Mouse (Mus musculus) retina, embryonic 14.5 days (tissue): Measurements from ENCODE around the gene Gp1bb.
A peak's percentile ranks its signal among the peaks of the same experiment; 100 is the strongest.

Source experiments
- DNase-seq: peaks from one replicate; pipeline ENCODE4 v3.0.0-alpha.2; 2015; ENCODE audit warnings: low spot score

The Gp1bb gene

DNA sequence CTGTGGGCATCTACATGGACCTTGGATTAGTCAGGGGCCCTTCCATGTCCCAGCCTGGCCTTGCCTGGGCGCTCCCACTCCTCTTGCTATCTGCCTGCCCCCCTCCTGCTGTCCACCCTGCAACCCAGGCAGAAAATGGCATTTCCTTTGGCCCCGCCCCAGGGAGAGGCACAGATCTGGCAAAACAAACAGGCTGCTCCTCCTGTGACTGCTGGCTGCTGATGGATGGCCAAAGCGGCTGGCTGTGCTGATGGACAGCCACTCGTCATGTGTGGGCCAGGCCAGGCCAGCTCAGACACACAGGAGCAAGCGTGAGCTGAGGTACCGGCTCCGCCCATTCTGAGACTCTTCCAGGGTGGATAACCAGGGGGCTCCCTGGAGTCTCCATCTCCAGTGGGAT is 20.8 kb downstream of the Gp1bb start:
- no peak for DNase-seq

DNA sequence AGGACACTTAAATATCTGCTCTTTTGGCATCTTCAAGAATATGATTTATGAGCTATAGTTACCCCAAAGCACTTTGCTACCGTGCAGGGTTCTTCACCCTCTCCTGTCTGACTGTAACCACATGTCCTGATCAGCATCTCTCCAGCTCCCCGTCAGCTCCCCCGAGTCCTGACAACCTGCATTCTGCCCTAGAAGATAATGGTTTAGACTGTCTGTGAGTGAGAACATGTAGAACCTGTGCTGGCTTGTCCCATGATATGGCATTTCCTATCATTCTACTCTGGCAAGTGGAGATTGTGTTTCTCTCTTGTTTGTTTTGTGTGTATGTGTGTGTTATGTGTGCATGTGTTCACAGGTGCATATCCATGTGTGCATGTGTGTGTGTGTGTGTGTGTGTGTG is 24.2 kb downstream of the Gp1bb start:
- DNase-seq: no peak

DNA sequence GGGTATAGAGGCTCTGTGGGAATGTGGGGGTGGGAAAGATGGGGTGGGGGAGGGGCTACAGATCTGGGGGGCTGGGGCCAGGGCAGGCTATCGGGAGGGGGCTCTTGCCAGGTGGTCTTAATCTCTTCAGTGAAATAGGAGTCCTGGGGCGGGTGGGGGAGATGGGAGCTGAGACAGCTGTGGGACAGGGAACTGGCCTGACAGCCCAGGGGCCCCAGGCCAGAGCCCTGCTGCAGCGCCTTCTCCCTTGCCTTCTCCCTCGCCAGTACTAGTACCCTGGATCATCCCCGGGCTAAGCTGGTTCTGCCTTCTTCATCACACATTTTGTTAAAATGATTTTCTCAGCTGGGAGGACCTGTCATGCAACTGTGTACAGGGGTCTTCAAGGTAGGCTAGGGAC is 25.9 kb downstream of the Gp1bb start:
- DNase-seq: no peak

DNA sequence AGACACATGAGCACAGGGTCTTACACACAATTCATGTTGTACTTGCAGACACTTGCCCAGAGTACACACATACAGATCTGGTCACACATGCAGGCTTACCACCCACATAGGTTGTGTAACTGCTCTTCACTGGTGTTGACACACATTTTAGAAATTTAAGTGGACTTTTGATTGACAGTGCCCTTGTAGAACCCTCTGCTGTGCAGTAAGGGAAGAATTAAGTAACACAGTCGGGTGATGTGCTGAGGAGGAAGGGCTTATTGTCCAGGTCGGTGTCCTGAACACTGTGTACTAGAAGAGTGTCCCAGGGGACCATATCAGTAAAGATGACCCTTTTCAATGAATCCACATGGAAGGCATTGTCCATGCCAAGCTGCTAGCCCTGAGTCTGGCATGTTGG is 28.3 kb downstream of the Gp1bb start:
- no peak for DNase-seq

DNA sequence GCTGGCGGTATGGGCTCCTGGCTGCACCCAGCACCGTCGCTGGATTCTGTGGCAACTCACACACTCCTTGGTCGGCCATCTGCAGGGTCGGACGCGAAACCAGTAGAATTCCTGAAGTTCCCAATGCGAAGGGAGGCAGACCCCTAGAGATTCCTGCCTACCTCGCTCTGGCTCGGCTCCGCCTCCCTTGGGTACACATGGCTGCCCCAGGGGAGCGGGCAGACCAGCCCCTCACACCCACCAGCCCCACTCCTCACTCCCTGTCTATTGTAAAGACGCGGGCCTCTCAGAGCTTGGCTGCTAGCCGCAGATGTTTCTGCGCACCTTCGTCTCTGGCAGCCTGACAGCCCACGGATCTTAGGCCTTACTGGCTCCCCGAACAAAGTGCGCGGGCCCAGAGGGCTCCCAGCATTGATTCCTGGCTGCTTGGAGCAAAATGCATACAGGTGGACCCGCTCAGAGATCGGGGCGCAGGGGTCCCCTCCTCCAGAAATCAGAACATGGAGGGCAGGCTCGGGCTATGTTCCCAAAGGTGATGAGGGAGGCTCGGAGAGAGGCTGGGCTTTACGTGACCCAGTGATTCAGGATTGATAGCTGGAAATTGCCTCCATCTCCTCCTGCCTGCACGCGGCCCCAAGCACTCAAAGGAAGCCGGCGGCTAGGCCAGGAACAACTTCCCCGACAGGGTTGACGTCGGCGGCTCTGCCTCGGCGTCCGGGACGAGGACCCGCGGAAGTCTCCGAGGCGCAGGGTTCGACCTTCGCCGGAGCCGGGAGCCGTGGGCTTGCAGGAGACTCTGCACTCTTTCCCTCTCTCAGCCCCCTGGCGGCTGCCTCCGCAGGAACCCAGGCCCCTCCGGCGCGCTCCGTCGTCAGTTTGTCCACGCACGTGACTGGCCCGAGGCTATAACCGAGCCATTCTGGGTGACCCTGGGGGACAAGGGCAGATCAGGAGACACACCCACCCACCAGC is 30.9 kb downstream of the Gp1bb start:
- DNase-seq: peak; percentile 72

DNA sequence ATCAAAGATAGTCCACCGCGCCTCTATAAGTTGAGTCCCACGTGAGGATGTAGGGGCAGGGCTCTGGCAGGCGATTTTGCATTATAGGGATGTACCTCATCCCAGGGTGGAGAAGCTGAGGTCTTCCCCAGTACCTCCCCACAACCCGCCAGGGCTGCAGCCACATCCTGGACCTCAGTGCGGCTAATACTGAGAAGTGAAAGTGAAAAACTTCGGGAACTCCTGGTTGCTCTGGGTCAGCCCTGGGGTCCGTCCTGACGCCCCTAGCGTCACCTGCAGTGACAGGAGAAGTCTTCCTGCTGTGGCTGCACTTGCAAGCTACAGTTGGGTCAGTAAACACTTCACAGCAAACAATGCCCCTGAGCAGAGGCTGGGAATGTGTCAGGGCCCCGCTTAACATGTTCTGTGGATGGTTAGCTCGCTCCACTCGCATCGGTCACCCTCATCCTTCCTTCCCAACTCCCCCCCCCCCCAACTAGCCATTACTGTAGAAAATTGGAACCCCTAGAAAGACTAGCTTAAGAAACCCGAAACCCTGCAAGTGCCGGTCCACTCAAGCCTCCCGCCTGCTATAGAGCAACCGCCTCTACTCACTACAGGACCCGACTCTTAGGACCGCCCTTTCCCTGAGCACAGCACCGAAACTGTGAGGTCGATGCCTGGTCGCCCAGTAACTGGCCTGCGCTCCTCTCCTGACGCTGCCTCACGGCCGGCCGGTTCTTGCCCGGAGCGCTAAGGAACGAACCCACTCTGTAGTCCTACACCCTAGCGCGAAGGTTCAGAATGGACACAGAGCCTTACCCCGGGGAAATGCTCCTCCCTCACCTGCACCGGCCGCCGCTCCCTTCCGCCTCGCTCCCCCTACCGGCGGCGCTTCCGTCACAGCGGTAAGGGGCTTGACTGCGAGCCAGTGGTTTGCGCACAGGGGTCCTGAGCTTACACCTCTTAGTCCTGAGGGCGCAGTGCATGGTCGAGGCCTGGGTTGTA is 32.1 kb downstream of the Gp1bb start, which contains the start of gene Tbx1:
Gene Tbx1, minus strand, starts transcription at position 868 of the 987 bp plus-strand sequence.
- peak; percentile 43 for DNase-seq

DNA sequence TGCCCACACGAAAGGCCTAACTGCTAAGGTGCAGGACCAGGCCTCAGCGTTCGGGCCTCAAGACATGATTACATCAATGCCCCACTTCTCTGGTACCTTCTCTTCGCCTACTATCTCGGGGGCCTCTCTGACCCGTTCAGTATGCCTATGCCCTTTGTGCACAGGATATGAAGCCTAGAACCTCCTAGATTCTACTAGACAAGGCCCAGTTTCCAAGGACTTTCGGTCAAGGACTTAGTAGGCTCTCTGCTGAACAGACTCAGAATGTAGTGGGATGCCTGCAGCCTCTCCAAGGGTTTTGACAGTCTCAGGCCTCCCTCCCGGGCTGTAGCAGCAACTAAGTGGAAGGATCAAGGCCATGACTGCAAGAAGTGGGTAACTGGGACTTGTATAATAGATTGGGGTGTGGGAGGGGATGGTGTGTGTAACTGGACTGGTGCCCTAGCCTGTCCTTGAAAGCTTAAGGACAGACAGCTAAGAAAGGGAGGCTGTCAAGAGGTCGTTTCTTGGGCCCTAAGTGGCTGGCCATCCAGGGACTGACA is 33.1 kb downstream of the Gp1bb start:
- no peak for DNase-seq

DNA sequence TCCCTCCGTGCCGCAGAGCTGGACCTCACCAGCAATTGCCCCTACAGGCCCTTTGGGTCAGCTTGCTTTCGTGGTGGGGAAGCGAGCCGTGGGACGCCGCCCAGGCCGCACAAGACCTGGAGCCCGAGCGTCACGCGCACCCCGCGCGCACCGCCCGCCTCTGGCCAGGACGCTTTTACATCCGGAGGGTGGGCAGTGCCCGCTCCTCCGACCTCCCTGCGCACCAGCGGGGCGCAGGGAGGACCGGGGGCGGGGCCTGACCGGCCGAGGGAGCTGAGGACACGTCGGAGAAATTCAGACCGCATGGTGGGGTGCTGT is 33.5 kb downstream of the Gp1bb start:
- DNase-seq: no peak

DNA sequence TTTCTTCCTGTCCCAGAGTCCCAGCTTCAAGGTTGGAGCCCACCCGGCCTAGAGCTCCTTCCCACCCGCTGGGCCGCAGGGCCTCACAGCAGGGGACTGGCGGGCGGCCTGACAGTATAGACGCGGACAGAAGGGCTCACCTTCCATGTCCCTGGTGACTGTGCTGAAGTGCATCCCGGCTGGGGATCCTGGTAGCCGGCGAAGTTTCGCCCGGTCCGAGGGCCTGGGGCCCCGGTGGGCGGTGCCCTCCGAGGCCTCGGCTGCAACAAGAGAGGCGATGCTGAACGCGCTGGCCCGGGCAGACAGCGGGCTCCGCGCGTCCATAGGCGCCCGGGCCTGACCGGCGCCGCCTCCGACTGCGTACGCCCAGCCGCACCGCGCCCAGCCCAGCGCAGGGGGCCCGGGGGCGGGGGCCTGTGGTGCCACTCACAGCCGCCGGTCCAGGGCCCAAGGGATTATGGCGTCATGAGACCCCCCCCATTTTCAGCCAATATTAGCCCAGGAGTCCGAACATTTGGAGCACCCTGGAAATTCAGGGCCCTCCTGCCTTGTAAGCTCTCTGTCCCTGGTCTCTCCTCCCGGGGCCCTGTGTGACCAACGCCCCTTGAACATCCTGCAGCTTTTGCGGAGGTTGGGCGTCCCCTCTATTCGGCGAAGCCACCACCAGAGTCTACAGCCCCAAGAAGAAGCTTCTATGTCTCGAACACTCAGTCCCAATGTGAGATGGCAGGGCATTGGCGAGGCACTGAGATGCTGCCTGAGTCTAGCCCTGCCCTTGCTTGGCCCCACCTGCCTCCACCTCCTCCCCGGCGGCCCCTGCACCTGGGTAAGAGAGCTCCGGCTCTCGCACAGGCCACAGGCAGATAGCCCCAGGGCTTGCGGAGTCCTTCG is 34.1 kb downstream of the Gp1bb start:
- peak; percentile 55 for DNase-seq

DNA sequence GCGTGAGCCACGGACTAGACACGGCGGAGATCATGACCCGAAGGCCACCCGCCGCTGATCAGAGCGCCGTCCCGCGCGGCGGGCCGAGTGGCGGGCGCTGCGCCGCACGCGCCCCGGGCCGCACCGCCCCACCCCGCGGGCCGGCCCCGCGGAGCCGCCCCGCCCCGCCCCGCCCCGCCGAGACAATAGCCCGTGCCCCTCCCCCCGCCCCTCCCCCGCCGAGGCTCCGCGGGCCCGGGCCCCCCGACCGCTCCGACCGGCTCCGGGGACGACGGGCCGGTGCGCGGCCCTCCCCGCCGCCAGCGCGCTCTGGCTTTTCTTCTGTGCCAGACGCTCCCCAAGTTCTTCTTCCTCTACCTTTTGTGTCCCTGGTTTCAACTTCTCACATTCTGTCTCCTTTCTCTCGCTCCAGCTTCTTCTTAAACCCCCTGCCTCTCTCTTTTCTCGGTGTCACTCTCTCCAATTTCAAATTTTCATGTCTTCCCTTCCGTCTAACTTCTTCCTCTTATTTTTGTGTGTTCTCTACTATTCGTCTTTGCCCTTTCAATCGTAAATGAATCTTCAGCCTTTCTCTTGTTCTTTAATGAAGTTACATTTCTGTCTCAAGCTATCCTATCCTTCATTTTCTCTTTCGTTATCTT is 35.2 kb downstream of the Gp1bb start:
- DNase-seq: no peak

DNA sequence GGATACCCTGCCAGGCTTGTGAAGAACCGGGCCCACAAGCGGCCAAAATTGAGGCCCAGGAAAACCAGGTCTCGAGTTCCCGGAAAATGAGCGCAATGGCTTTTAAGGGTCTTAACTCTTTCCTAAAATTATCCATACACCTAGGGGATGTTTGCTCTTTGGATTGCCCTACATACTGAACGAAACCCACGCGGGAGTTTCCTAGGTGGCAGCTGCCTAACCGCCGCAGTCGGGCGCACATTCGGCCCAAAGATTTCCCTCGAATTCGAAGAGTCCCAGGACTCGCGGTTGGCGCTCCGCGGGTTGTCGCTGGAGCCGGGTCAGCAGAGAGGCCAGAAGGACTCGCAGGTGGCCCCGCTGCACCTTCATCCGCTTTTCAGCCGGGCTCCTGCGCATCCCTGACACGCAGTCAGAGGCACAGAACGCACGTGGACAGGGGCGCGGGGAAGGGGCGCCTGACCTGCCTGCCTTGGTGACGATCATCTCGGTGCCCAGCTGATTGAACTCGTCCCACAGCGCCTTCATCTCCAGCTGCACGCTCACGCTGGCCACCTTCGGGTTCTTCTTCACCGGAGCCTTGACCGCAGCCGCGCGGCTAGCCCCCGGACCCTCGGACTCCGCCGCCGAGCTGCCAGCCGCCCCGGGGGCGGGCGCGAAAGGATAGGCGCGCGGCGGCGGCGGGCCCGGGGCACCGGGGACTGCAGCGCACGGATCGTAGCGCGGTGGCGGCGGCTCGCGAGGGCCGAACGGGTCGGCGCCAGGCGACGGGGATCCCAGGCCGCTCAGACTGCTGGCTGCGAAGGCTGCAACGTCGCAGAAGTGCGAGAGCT is 35.9 kb downstream of the Gp1bb start:
- no peak for DNase-seq

DNA sequence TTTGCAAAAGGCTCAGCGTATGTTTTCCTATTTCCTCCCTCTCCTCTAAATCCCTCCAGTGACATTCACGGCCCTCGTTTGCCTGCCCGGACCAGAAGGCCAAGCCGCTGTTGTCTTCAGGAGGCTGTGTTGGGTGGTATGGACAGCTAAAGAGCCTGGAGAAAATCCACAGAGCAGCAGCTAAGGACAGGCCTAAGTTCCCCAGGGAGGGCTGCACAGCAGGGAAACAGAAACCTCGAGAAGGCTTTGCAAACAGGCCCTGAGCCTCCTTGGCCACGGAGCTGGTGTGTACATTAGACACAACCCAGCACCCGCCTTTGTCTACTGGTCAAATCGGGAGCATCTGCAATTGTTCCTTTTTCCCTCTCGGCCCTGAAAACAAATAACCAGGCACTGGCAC is 36.5 kb downstream of the Gp1bb start:
- no peak for DNase-seq

DNA sequence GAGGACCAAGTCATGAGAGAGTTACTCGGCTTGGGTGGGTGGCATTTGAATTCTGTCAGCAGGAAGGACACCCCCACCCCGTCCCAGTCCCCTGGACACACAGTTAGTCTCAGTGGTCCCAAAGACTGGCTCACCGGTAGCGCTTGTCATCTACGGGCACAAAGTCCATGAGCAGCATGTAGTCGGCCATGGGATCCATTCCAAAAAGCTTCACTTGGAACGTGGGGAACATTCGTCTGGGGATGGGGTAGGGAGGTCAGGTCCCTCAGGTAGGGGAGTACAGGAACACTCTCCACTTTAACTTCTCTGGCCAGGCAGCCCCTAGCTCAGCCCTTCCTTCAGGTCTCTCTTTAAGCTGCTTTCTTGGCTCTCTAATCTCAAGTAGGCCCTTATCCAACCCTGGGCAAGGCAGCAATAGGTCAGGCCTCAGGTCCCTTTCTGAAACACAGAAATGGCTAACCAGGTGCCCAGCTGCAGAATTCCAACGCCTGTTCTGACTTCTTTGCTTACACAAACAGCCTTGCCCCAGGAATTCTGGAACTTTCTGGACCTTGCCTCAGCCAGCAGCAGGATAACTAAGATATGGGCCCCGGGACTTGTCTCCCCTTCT is 37.2 kb downstream of the Gp1bb start:
- DNase-seq: no peak

DNA sequence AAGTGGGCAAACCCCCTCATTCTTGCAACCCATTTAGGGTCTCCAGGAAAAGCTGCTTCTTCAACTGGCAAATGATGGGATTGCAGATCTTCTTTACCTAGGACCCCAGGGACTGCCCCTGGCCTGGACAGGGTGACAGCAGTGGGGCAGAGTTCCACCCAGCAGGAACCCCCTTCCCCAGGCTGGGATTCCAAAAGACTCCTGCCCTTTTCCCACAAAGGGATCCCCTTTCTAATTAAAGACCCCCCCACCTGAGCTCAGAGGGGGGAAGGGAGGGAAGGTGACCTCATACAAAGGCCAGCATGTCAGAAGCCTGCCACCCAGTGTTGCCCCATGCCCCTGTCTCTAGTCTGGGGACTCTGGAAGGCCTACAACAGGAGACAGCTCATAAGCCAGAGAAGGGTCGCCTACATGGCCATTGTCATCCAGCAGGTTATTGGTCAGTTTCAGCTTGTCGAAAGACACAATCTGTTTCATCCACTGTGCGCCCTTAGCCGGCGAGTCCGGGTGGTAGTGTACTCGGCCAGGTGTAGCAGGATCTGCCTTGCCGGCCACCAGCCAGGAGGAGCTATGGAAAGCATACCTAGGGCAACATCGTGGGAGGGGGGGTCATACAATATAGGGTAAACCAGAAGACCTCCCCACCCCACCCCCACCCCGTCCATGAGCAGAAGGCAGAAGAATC is 38.4 kb downstream of the Gp1bb start:
- no peak for DNase-seq

DNA sequence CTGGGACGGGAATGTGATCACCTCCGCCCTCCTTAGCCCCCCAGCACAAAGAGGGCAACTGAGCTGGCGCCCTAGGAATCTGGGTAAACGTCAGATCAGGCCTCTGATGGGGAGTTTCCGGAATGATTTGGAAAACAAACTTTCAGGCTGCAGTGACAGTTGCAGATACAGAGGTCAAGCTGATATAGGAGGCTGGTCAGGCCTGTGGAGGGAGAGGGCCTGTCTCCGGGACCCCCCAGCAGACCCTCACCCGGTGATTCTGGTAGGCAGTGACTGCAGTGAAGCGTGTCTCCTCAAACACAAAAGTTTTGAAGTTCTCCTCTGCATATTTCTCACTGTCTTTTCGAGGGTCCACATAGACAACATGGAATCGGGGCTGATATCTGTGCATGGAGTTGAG is 39.0 kb downstream of the Gp1bb start:
- DNase-seq: no peak

DNA sequence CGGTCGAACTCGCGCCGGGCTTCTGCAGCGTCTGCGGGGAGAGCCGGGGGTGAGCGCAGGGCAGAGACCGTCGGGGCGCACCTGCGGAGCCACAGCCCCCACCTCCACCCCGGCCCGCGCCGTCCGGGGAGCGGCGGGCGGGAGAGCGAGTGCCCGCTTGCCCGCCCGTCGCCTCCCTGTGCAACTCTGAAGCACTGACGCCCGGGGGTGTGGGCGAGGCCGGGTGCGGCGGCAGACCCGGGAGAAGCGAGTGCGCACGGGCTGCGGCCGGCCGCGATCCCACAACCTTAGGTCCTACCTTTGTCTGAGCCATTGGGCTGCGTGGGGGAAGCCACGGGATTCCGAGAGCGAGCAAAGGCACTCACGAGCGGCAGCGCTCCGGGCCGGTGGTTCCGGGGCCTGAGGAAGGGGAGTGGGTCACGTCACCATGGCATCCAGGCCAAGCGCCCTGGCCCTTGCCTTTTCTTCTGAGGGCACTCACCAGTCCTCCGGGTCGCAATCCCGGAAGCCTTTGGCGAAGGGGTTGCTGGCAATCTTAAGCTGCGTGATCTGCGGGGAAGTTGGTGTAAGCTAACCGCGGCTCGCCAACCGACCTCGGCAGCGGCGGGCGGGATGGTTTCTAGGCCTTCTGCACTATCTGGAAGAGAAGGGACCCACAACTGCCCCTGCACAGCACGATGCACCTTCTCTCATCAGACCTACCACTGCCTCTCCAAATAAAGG is 39.6 kb downstream of the Gp1bb start:
- no peak for DNase-seq

DNA sequence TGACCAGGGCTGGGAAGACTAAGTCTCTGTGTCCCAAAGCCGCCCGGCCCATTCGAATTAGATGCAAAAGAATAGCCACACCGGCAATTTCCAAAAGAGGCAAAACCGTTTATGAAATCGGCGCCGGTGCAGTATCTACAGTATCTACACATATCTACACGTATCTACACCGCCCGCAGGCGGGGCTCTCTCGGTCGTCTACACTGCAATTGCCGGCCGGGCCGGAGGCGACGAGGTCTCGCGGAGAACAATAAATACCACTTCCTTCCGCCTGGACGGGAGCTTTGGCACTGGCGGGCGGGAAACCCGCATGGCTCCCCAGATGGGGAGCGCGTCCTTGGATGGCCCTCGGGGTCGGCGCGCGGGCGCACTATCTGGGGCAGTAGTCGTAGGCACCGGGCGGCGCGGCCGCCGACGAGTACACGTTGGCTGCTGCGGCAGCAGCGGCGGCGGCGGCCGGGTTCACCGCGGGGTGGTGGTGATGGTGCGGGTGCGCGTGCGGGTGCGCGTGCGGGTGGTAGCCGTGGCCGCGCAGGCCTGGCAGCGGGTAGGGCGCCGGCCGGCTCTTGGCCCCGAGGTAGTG is 40.5 kb downstream of the Gp1bb start:
- DNase-seq: peak; percentile 55

DNA sequence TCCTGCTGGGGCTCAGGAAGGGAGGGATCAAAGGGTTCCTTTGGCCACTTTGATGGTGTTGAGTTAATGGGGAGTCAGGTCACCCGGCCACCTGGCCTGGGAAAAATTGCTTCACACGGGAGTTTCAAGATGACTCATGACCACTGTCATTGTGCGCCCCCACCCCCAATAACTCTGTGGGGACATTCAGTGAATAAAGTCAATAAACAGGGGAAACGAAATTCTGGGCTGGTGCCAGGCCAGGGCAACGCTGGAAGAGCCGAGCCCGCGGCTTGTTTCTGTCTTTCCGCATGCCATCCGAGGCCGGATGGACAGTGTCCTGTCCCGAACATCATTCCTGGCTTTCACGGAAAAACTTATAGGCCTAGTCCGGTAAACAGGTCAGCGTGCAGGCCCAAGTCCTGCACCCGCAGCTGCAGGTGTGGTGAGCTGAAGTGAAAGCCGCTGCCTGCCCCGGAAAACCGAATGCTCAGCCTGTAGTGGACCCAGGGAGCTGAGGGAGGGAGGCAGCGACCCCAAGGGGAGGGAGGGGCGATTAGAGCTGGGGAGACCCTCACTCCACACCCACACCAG is 41.1 kb downstream of the Gp1bb start:
- no peak for DNase-seq
